Mouse (Mus musculus): ENCODE measurements around the gene Mindy4b-ps. TPM values are rescaled to one million over a fixed set of nuclear protein-coding genes. Genes with fewer than 3 reads are reported as not detected.

Gene Mindy4b-ps
- total RNA-seq, 1 experiment from 2014 or later = not detected

GRCm38 (mm10) chr3:58798245-58798644 lies 23.9 kb downstream of the Mindy4b-ps start:
- ATAC-seq (replicated peaks in 1 of 2; ENCODE audit: insufficient read depth in 1 of 2, low FRiP score in 2 of 2, low TSS enrichment in 1 of 2, low read depth in 1 of 2, poor library complexity in 2 of 2, severe bottlenecking in 2 of 2) = no peak

GRCm38 (mm10) chr3:58789473-58789872 lies 32.6 kb downstream of the Mindy4b-ps start:
- ATAC-seq (replicated peaks in 1 of 2; ENCODE audit: insufficient read depth in 1 of 2, low FRiP score in 2 of 2, low TSS enrichment in 1 of 2, low read depth in 1 of 2, poor library complexity in 2 of 2, severe bottlenecking in 2 of 2) = no peak

- no peak for ATAC-seq (replicated peaks in 1 of 2; ENCODE audit: insufficient read depth in 1 of 2, low FRiP score in 2 of 2, low TSS enrichment in 1 of 2, low read depth in 1 of 2, poor library complexity in 2 of 2, severe bottlenecking in 2 of 2)
Observed at GRCm38 (mm10) chr3:58789033-58789432, 33.1 kb downstream of the Mindy4b-ps start.

GRCm38 (mm10) chr3:58786470-58786869 lies 35.6 kb downstream of the Mindy4b-ps start:
- ATAC-seq (replicated peaks in 1 of 2; ENCODE audit: insufficient read depth in 1 of 2, low FRiP score in 2 of 2, low TSS enrichment in 1 of 2, low read depth in 1 of 2, poor library complexity in 2 of 2, severe bottlenecking in 2 of 2) = no peak

GRCm38 (mm10) chr3:58785863-58786262 lies 36.2 kb downstream of the Mindy4b-ps start:
- peak; percentile 63 to 65; a peak in 3 of 4 replicates for ATAC-seq (replicated peaks in 1 of 2; ENCODE audit: insufficient read depth in 1 of 2, low FRiP score in 2 of 2, low TSS enrichment in 1 of 2, low read depth in 1 of 2, poor library complexity in 2 of 2, severe bottlenecking in 2 of 2)

- no peak for ATAC-seq (replicated peaks in 1 of 2; ENCODE audit: insufficient read depth in 1 of 2, low FRiP score in 2 of 2, low TSS enrichment in 1 of 2, low read depth in 1 of 2, poor library complexity in 2 of 2, severe bottlenecking in 2 of 2)
Observed at GRCm38 (mm10) chr3:58784219-58785092, 37.7 kb downstream of the Mindy4b-ps start.

- no peak for ATAC-seq (replicated peaks in 1 of 2; ENCODE audit: insufficient read depth in 1 of 2, low FRiP score in 2 of 2, low TSS enrichment in 1 of 2, low read depth in 1 of 2, poor library complexity in 2 of 2, severe bottlenecking in 2 of 2)
Observed at GRCm38 (mm10) chr3:58783602-58784218, 38.4 kb downstream of the Mindy4b-ps start.

- no peak for ATAC-seq (replicated peaks in 1 of 2; ENCODE audit: insufficient read depth in 1 of 2, low FRiP score in 2 of 2, low TSS enrichment in 1 of 2, low read depth in 1 of 2, poor library complexity in 2 of 2, severe bottlenecking in 2 of 2)
Observed at GRCm38 (mm10) chr3:58756429-58756828, 65.7 kb downstream of the Mindy4b-ps start.

GRCm38 (mm10) chr3:58755769-58756168 lies 66.3 kb downstream of the Mindy4b-ps start:
- no peak for ATAC-seq (replicated peaks in 1 of 2; ENCODE audit: insufficient read depth in 1 of 2, low FRiP score in 2 of 2, low TSS enrichment in 1 of 2, low read depth in 1 of 2, poor library complexity in 2 of 2, severe bottlenecking in 2 of 2)

GRCm38 (mm10) chr3:58754361-58754760 lies 67.8 kb downstream of the Mindy4b-ps start:
- ATAC-seq (replicated peaks in 1 of 2; ENCODE audit: insufficient read depth in 1 of 2, low FRiP score in 2 of 2, low TSS enrichment in 1 of 2, low read depth in 1 of 2, poor library complexity in 2 of 2, severe bottlenecking in 2 of 2) = no peak

GRCm38 (mm10) chr3:58751818-58752620 lies 70.1 kb downstream of the Mindy4b-ps start:
- ATAC-seq (replicated peaks in 1 of 2; ENCODE audit: insufficient read depth in 1 of 2, low FRiP score in 2 of 2, low TSS enrichment in 1 of 2, low read depth in 1 of 2, poor library complexity in 2 of 2, severe bottlenecking in 2 of 2) = no peak

GRCm38 (mm10) chr3:58748724-58749123 lies 73.4 kb downstream of the Mindy4b-ps start:
- no peak for ATAC-seq (replicated peaks in 1 of 2; ENCODE audit: insufficient read depth in 1 of 2, low FRiP score in 2 of 2, low TSS enrichment in 1 of 2, low read depth in 1 of 2, poor library complexity in 2 of 2, severe bottlenecking in 2 of 2)

GRCm38 (mm10) chr3:58747924-58748323 lies 74.2 kb downstream of the Mindy4b-ps start:
- ATAC-seq (replicated peaks in 1 of 2; ENCODE audit: insufficient read depth in 1 of 2, low FRiP score in 2 of 2, low TSS enrichment in 1 of 2, low read depth in 1 of 2, poor library complexity in 2 of 2, severe bottlenecking in 2 of 2) = peak; percentile 98 to 99

GRCm38 (mm10) chr3:58739536-58739935 lies 82.6 kb downstream of the Mindy4b-ps start:
- no peak for ATAC-seq (replicated peaks in 1 of 2; ENCODE audit: insufficient read depth in 1 of 2, low FRiP score in 2 of 2, low TSS enrichment in 1 of 2, low read depth in 1 of 2, poor library complexity in 2 of 2, severe bottlenecking in 2 of 2)
